ENCODE assay signal across 8 mouse cellular contexts in genomic region chr9:40808061-40808906, GRCm38 (mm10). TPM values are rescaled to one million over a fixed set of nuclear protein-coding genes. Genes with fewer than 3 reads are reported as not detected.
DNase-seq lines count a peak whose midpoint lies in the region; ATAC-seq and TF ChIP-seq lines count a peak whose summit lies in the region.

No protein-coding gene starts in this region.

- H3K27me3 ChIP-seq in lung, embryonic 14.5 days (ENCODE audit: insufficient read depth, low read length) = no peaks in the 10 kb centered on the region
- H3K27me3 ChIP-seq in embryonic facial prominence, embryonic 12.5 days = no peaks in the 10 kb centered on the region
- no peaks in the 10 kb centered on the region for H3K27me3 ChIP-seq in intestine, embryonic 15.5 days (replicated peaks)
- no peaks in the 10 kb centered on the region for H3K27me3 ChIP-seq in heart, embryonic 10.5 days (ENCODE audit: insufficient read depth, poor library complexity, severe bottlenecking)

- no peak overlapping the region for H3K9ac ChIP-seq in lung, embryonic 14.5 days
- H3K9ac ChIP-seq in embryonic facial prominence, embryonic 12.5 days = no peak overlapping the region
- H3K9ac ChIP-seq in intestine, embryonic 15.5 days = no peak overlapping the region

- peak overlapping the region; percentile 31; the same call in 1 of the 2 replicates for H3K27ac ChIP-seq in lung, embryonic 14.5 days (ENCODE audit: low read depth)
- H3K27ac ChIP-seq in embryonic facial prominence, embryonic 12.5 days = peak overlapping the region; percentile 81
- peak overlapping the region; percentile 42; the same call in 1 of the 2 replicates for H3K27ac ChIP-seq in intestine, embryonic 15.5 days
- H3K27ac ChIP-seq in heart, embryonic 10.5 days = no peak overlapping the region

- DNase-seq in lung, embryonic 14.5 days = peak; percentile 73
- DNase-seq in lung, postnatal 36 days = no peak
- DNase-seq in retina, embryonic 14.5 days (ENCODE audit: low spot score) = peak; percentile 55
- no peak for DNase-seq in adrenal gland, adult 18-20 months (ENCODE audit: low spot score in 2 of 2)
- no peak for DNase-seq in heart, embryonic 10.5 days (ENCODE audit: low spot score)
- DNase-seq in left cerebral cortex, adult 18-20 months (ENCODE audit: low spot score in 2 of 2) = no peak

- ATAC-seq in lung, embryonic 14.5 days (ENCODE audit: insufficient read depth) = peak; percentile 13; the same call in 1 of the 2 replicates
- ATAC-seq in embryonic facial prominence, embryonic 12.5 days (ENCODE audit: insufficient number of reproducible peaks, insufficient read depth, low FRiP score, low TSS enrichment) = no peak
- peak; percentile 10; the same call in 1 of the 2 replicates for ATAC-seq in intestine, embryonic 15.5 days

- H3K4me3 ChIP-seq in lung, embryonic 14.5 days (ENCODE audit: low read depth, low read length) = no peak overlapping the region
- H3K4me3 ChIP-seq in embryonic facial prominence, embryonic 12.5 days = no peak overlapping the region
- H3K4me3 ChIP-seq in intestine, embryonic 15.5 days (replicated peaks) = no peak overlapping the region
- no peak overlapping the region for H3K4me3 ChIP-seq in heart, embryonic 10.5 days

- H3K9me3 ChIP-seq in lung, embryonic 14.5 days (ENCODE audit: low read depth, low read length) = no peaks in the 10 kb centered on the region
- H3K9me3 ChIP-seq in embryonic facial prominence, embryonic 12.5 days = no peaks in the 10 kb centered on the region
- no peaks in the 10 kb centered on the region for H3K9me3 ChIP-seq in intestine, embryonic 15.5 days
- H3K9me3 ChIP-seq in heart, embryonic 10.5 days = no peaks in the 10 kb centered on the region

- no peak for TF ChIP-seq CTCF in lung, embryonic 14.5 days (IDR thresholded peaks at IDR 0.05; ENCODE audit: low read depth)

- no peaks in the 10 kb centered on the region for H3K4me1 ChIP-seq in lung, embryonic 14.5 days (ENCODE audit: insufficient read depth)
- peaks cover 48% of the 10 kb centered on the region for H3K4me1 ChIP-seq in embryonic facial prominence, embryonic 12.5 days
- H3K4me1 ChIP-seq in intestine, embryonic 15.5 days (replicated peaks) = peaks cover 15% of the 10 kb centered on the region
- peaks cover 10% of the 10 kb centered on the region; the same call in 1 of the 2 replicates for H3K4me1 ChIP-seq in heart, embryonic 10.5 days

- peaks cover 41% of the 10 kb centered on the region for H3K36me3 ChIP-seq in lung, embryonic 14.5 days (ENCODE audit: insufficient read depth)
- peaks cover 31% of the 10 kb centered on the region for H3K36me3 ChIP-seq in embryonic facial prominence, embryonic 12.5 days
- peaks cover 8% of the 10 kb centered on the region for H3K36me3 ChIP-seq in intestine, embryonic 15.5 days
- H3K36me3 ChIP-seq in heart, embryonic 10.5 days = peaks cover 34% of the 10 kb centered on the region

- H3K4me2 ChIP-seq in lung, embryonic 14.5 days = no peak overlapping the region
- H3K4me2 ChIP-seq in embryonic facial prominence, embryonic 12.5 days (replicated peaks) = no peak overlapping the region
- H3K4me2 ChIP-seq in intestine, embryonic 15.5 days (replicated peaks) = no peak overlapping the region

- WGBS in lung, embryonic 14.5 days = 22% methylated on average over 16 of the region's 16 CpGs
- WGBS in embryonic facial prominence, embryonic 12.5 days = 32% methylated on average over 16 of the region's 16 CpGs
- 33% methylated on average over 16 of the region's 16 CpGs for WGBS in intestine, embryonic 15.5 days
- WGBS in heart, embryonic 10.5 days = 43% methylated on average over 16 of the region's 16 CpGs

RNA-seq across cellular contexts. Expression of gene Hspa8, which starts 7.5 kb away (rescaled TPM):
- polyA plus RNA-seq in lung, embryonic 14.5 days (2014; fragmentation: Nextera tagmentation; extraction: Ambion mirVana) = 2,522 and 2,633 TPM in 2 replicates
- 2,550 and 2,595 TPM in 2 replicates for polyA plus RNA-seq in embryonic facial prominence, embryonic 12.5 days (2016; fragmentation: Nextera tagmentation; extraction: Ambion mirVana)
- 2,425 and 2,606 TPM in 2 replicates for polyA plus RNA-seq in intestine, embryonic 15.5 days (2015; fragmentation: Nextera tagmentation; extraction: Ambion mirVana)
- total RNA-seq in adrenal gland, adult 18-20 months (2021) = 1,000 to 10,000 TPM; 3,946 to 4,032 TPM
- 2,804 and 3,368 TPM in 2 replicates for polyA plus RNA-seq in heart, embryonic 10.5 days (2016; fragmentation: Nextera tagmentation; extraction: Ambion mirVana)
- total RNA-seq in left cerebral cortex, adult 18-20 months (2021) = 1,000 to 10,000 TPM; 2,352 to 2,482 TPM

Comparison
In these comparisons a context has a peak if more than half of its experiments do, and no peak if none do; other contexts are left out.
1. DNase-seq: peak in lung, embryonic 14.5 days (single experiment) and retina, embryonic 14.5 days (single experiment); none in lung, postnatal 36 days (single experiment), adrenal gland, adult 18-20 months (0 of 2), heart, embryonic 10.5 days (single experiment) and left cerebral cortex, adult 18-20 months (0 of 2).